Mouse (Mus musculus): Measurements from ENCODE around the gene Slit1. TPM values are rescaled to one million over a fixed set of nuclear protein-coding genes. Genes with fewer than 3 reads are reported as not detected.

The Slit1 gene
- polyA plus RNA-seq, 1 experiment from 2014 or later, result 1.1 TPM

DNA sequence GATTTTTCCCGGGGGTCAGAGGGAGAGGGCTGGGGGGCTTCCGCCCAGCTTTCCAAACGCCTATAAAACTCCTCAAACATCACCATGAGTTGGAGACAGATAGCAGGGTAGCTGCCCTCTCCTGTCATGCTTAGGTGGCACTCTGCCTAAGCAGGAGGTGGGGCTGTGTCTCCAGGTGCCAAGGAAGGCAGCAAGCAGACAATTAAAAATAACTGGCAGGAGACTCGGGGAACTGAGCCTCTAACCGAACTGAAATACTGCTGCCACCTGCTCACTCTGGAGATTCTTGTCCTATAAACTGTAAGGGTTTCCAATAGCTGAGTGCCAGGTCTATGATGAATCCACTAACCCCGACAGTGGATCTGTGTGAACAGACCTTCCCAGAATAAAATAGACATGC is 131.8 kb downstream of the Slit1 start:
- Histone ChIP-seq H3K9me3 (ENCODE audit: control insufficient read depth, low read length) (no peaks in the 10 kb centered on the region), H3K27ac (replicated peaks; ENCODE audit: low read depth, low read length) (no peak overlapping the region), H3K9ac (ENCODE audit: low read length) (no peak overlapping the region), H3K4me1 (ENCODE audit: control insufficient read depth, insufficient read depth, low read length) (peaks cover 24% of the 10 kb centered on the region), H3K27me3 (ENCODE audit: control insufficient read depth, insufficient read depth, low read length) (no peaks in the 10 kb centered on the region), H3K36me3 (ENCODE audit: control insufficient read depth, insufficient read depth, low read length) (no peaks in the 10 kb centered on the region), H3K4me3 (ENCODE audit: low read depth, low read length) (no peak overlapping the region), H3K4me2 (ENCODE audit: low read depth, severe bottlenecking) (no peak overlapping the region)
- no peak for ATAC-seq (ENCODE audit: insufficient number of reproducible peaks, low FRiP score, low TSS enrichment, low read depth)
- no peak for DNase-seq (ENCODE audit: low spot score)
- 70% methylated on average over 6 of the region's 6 CpGs for WGBS

DNA sequence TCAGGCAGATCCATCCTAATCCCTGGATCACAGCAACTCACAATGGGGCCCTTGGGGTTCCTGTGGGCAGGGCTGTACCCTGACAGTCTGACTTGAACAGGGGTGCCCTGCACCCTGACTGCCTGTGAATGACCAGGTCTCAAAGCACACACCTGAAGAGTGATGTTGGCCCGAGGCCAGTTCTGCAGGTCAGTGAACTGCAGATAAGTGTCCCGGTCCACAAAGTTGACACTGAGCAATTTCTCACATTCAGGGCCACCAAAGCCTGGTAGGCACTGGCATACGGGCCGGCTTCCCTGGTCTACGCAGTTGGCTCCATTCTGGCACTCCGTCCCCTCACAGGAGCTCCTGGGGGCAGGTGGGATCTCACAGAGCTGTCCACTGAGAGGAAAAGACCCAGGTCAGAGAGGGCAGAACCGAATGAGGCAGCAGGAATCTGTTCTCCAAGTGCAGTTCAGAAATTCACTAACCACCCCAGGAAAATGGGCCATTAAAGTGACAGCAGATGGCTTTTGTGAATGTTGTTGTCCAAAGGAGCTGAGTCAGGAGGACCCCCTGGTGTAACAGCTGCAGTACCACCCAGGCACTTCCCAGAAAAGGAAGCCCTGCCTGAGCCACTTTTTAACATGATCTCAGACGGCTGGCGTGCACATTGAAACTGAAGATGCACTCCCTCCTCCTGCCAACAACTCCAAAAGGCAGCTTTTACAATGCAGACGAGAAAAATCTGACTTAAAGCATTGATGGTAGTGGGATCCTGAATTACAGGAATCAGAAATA is 137.1 kb downstream of the Slit1 start:
- no peaks in the 10 kb centered on the region for H3K9me3 ChIP-seq (ENCODE audit: control insufficient read depth, low read length)

DNA sequence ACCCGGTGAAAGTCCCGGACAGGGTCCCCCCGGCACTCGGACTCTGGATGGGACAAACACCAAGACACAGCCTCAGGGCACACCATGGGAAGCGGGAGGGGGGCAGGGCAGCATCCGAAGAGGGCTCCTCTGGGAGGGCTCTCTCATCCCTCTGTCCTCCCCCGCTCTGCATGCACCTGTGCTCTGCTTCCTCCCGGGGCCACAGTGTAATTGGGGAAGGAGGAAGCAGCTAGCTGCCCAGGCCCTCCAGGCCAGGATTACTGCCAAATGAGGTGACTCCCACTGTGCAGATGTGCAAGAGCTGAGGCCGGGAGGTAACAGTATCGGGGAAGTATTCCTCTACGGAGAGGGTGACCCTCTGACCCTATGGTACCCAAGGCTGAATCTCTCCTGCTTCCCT is 142.8 kb downstream of the Slit1 start:
- Histone ChIP-seq H3K36me3 (ENCODE audit: control insufficient read depth, insufficient read depth, low read length) (no peaks in the 10 kb centered on the region), H3K27ac (replicated peaks; ENCODE audit: low read depth, low read length) (no peak overlapping the region), H3K4me1 (ENCODE audit: control insufficient read depth, insufficient read depth, low read length) (no peaks in the 10 kb centered on the region), H3K27me3 (ENCODE audit: control insufficient read depth, insufficient read depth, low read length) (no peaks in the 10 kb centered on the region), H3K4me3 (ENCODE audit: low read depth, low read length) (no peak overlapping the region), H3K4me2 (ENCODE audit: low read depth, severe bottlenecking) (no peak overlapping the region), H3K9me3 (ENCODE audit: control insufficient read depth, low read length) (no peaks in the 10 kb centered on the region), H3K9ac (ENCODE audit: low read length) (0 out of 2 replicates have a peak overlapping the region, but pooled peaks have one; percentile 2)
- 56% methylated on average over 11 of the region's 11 CpGs for WGBS
- no peak for ATAC-seq (ENCODE audit: insufficient number of reproducible peaks, low FRiP score, low TSS enrichment, low read depth)
- no peak for DNase-seq (ENCODE audit: low spot score)

More for the DNA sequence above, 137.1 kb downstream of the Slit1 start:
- H3K4me2 ChIP-seq (ENCODE audit: low read depth, severe bottlenecking), result no peak overlapping the region
- no peak overlapping the region for H3K4me3 ChIP-seq (ENCODE audit: low read depth, low read length)
- no peak overlapping the region for H3K9ac ChIP-seq (ENCODE audit: low read length)
- no peaks in the 10 kb centered on the region for H3K27me3 ChIP-seq (ENCODE audit: control insufficient read depth, insufficient read depth, low read length)
- H3K4me1 ChIP-seq (ENCODE audit: control insufficient read depth, insufficient read depth, low read length), result no peaks in the 10 kb centered on the region
- ATAC-seq (ENCODE audit: insufficient number of reproducible peaks, low FRiP score, low TSS enrichment, low read depth) (no peak), DNase-seq (ENCODE audit: low spot score) (no peak)
- no peak overlapping the region for H3K27ac ChIP-seq (replicated peaks; ENCODE audit: low read depth, low read length)
- WGBS, result 78% methylated on average over 10 of the region's 10 CpGs
- no peaks in the 10 kb centered on the region for H3K36me3 ChIP-seq (ENCODE audit: control insufficient read depth, insufficient read depth, low read length)

DNA sequence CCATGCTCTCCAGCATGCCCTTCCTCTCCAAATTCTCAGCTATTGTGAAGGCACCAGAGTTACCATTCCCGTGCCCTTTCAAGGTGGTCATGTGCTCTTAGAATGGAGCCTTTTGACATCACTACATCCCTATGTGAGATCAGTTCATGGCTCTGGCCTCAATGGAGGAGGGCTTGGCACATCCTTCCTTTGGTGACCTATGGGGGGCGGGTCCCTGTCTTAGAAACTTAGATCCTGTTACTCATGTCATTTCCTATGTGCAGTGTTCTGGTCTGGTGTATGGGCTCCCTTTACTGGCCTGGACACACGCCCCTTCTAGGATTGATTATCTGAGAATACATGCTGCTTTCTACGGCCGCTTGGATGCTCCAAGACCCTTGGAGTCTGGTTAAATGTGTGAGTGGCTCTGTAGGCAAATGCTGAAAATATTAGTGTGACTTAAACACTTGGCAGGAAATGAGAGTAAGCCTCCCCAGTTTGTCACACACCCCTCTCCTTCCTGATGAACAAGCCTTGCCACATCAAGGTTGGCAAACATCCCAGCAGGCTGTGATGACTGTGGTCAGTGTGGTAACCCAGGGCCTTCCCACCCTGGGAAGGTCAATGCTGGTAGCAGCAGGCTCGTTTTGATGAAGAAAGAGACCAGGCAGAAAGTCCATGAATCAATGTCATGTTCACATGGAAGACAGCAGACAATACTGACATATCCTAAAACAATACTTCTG is 146.1 kb downstream of the Slit1 start:
- 83% methylated on average over 6 of the region's 6 CpGs for WGBS
- H3K27ac ChIP-seq (replicated peaks; ENCODE audit: low read depth, low read length), result no peak overlapping the region
- no peaks in the 10 kb centered on the region for H3K4me1 ChIP-seq (ENCODE audit: control insufficient read depth, insufficient read depth, low read length)
- ATAC-seq (ENCODE audit: insufficient number of reproducible peaks, low FRiP score, low TSS enrichment, low read depth) (no peak), DNase-seq (ENCODE audit: low spot score) (no peak)
- no peaks in the 10 kb centered on the region for H3K27me3 ChIP-seq (ENCODE audit: control insufficient read depth, insufficient read depth, low read length)
- no peaks in the 10 kb centered on the region for H3K36me3 ChIP-seq (ENCODE audit: control insufficient read depth, insufficient read depth, low read length)
- H3K4me2 ChIP-seq (ENCODE audit: low read depth, severe bottlenecking), result no peak overlapping the region
- H3K9ac ChIP-seq (ENCODE audit: low read length), result no peak overlapping the region
- no peaks in the 10 kb centered on the region for H3K9me3 ChIP-seq (ENCODE audit: control insufficient read depth, low read length)
- H3K4me3 ChIP-seq (ENCODE audit: low read depth, low read length), result no peak overlapping the region

DNA sequence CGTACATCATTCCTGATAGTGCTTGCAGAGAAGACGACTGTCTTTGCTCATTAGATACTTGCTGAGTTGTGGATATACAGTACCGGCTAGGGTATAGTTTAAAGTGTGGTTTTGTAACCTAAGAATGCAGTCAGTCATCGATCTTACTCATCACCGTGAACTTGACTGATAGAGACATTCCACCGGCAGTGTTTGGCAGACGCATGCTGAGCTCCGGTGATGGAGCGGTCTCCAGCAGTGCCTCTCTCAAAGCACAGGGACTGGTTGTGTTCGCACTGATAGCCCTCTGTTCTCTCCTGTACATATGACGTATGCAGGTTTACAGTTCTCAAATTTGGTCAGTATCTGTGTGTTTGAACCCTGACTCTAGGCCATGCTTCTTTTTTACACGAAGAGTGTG is 151.7 kb downstream of the Slit1 start:
- Histone ChIP-seq H3K27ac (replicated peaks; ENCODE audit: low read depth, low read length) (no peak overlapping the region), H3K9ac (ENCODE audit: low read length) (no peak overlapping the region)

DNA sequence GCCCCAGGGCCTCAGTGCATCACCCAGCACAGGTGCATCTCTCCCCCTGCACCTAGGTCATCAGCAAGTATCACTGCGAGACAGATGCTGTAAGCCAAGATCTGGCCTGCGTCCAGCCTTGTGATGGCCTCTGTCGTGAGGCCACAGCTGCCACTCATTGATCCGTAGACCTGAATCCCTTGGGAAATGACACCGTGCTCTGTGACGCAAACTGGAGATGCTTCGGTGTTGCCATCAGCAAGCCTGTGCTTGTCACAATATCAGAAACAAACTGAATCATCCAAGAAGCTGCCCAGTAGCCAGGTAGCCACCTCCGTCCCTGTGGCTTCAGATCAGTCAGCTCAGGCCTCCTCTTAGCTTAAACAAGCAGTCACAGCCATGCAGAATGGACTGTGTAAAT is 153.8 kb downstream of the Slit1 start:
- H3K27ac ChIP-seq (replicated peaks; ENCODE audit: low read depth, low read length), result no peak overlapping the region
- ATAC-seq (ENCODE audit: insufficient number of reproducible peaks, low FRiP score, low TSS enrichment, low read depth) (no peak), DNase-seq (ENCODE audit: low spot score) (no peak)
- no peaks in the 10 kb centered on the region for H3K27me3 ChIP-seq (ENCODE audit: control insufficient read depth, insufficient read depth, low read length)
- H3K9me3 ChIP-seq (ENCODE audit: control insufficient read depth, low read length), result no peaks in the 10 kb centered on the region
- no peak overlapping the region for H3K4me2 ChIP-seq (ENCODE audit: low read depth, severe bottlenecking)
- 88% methylated on average over 8 of the region's 8 CpGs for WGBS
- no peak overlapping the region for H3K4me3 ChIP-seq (ENCODE audit: low read depth, low read length)
- no peaks in the 10 kb centered on the region for H3K4me1 ChIP-seq (ENCODE audit: control insufficient read depth, insufficient read depth, low read length)
- H3K36me3 ChIP-seq (ENCODE audit: control insufficient read depth, insufficient read depth, low read length), result no peaks in the 10 kb centered on the region
- H3K9ac ChIP-seq (ENCODE audit: low read length), result no peak overlapping the region

More for the DNA sequence above, 151.7 kb downstream of the Slit1 start:
- no peak overlapping the region for H3K4me2 ChIP-seq (ENCODE audit: low read depth, severe bottlenecking)
- DNase-seq (ENCODE audit: low spot score) (no peak), ATAC-seq (ENCODE audit: insufficient number of reproducible peaks, low FRiP score, low TSS enrichment, low read depth) (no peak)
- H3K36me3 ChIP-seq (ENCODE audit: control insufficient read depth, insufficient read depth, low read length), result no peaks in the 10 kb centered on the region
- 84% methylated on average over 12 of the region's 12 CpGs for WGBS
- no peaks in the 10 kb centered on the region for H3K27me3 ChIP-seq (ENCODE audit: control insufficient read depth, insufficient read depth, low read length)
- no peaks in the 10 kb centered on the region for H3K4me1 ChIP-seq (ENCODE audit: control insufficient read depth, insufficient read depth, low read length)
- no peaks in the 10 kb centered on the region for H3K9me3 ChIP-seq (ENCODE audit: control insufficient read depth, low read length)
- no peak overlapping the region for H3K4me3 ChIP-seq (ENCODE audit: low read depth, low read length)

DNA sequence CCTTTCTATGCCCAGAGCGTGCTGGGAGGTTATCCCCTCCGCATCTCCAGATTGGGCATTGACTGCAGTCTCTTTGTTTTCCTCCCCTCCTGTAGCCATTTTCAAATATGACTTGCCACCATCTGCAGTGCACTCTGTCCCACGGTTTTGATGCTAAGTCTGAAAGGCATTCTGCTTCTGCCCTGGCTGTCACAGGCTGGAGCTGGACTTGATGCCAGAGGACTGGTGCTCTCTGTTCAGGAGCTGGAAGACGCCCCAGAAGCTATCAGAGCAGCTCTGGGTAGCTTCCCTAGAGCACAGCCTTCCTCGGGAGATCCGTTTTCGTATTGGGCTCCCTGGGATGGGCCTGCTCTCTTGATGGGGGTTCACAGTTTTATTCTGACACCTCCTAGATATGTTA is 154.4 kb downstream of the Slit1 start:
- 82% methylated on average over 7 of the region's 7 CpGs for WGBS
- H3K4me1 ChIP-seq (ENCODE audit: control insufficient read depth, insufficient read depth, low read length), result no peaks in the 10 kb centered on the region

DNA sequence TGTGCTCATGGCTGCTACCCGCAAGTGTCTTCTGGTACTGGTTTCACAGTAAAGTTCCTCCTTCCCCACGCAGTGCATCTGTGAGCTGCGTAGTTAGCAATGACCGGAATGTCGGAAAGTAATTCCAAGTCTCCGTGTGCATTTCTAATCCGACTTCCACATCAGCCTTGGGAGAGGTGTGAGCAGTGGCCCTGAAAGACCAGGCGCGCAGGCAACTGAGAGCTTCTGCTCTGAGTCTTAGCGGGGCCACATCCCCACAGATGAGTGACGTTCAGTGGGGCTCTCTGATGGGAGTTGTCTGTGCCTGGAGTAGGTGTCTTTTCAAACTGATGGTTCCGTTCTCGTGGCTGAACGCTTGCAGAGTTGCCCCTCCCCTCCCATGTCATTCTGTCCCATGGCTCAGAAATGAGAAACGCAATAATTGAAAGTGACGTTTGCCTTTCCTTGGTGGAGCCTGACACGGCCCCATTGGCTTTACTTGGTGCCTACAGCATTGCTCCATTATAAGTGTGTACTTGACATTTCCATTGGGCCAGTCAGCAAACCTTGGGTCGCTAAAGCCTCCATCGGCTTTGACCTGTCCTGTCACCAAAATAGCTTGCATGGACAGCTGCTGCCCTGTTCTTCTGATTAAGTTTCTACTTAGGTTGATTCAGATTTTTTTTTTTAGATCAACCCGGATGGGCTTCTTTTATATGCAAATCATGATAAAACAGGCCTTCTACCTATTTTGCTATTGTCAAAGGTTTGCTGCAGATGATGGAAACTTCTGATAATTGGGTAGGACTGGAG is 155.8 kb downstream of the Slit1 start:
- Histone ChIP-seq H3K27ac (replicated peaks; ENCODE audit: low read depth, low read length) (no peak overlapping the region), H3K4me2 (ENCODE audit: low read depth, severe bottlenecking) (no peak overlapping the region), H3K36me3 (ENCODE audit: control insufficient read depth, insufficient read depth, low read length) (peaks cover 2% of the 10 kb centered on the region; the same call in 1 of the 2 replicates), H3K9ac (ENCODE audit: low read length) (no peak overlapping the region), H3K27me3 (ENCODE audit: control insufficient read depth, insufficient read depth, low read length) (no peaks in the 10 kb centered on the region), H3K4me3 (ENCODE audit: low read depth, low read length) (no peak overlapping the region), H3K9me3 (ENCODE audit: control insufficient read depth, low read length) (no peaks in the 10 kb centered on the region), H3K4me1 (ENCODE audit: control insufficient read depth, insufficient read depth, low read length) (no peaks in the 10 kb centered on the region)
- DNase-seq (ENCODE audit: low spot score) (no peak), ATAC-seq (ENCODE audit: insufficient number of reproducible peaks, low FRiP score, low TSS enrichment, low read depth) (no peak)
- 92% methylated on average over 20 of the region's 20 CpGs for WGBS

More for the DNA sequence above, 154.4 kb downstream of the Slit1 start:
- no peak overlapping the region for H3K4me2 ChIP-seq (ENCODE audit: low read depth, severe bottlenecking)
- H3K27ac ChIP-seq (replicated peaks; ENCODE audit: low read depth, low read length), result no peak overlapping the region
- no peak overlapping the region for H3K9ac ChIP-seq (ENCODE audit: low read length)
- no peak for DNase-seq (ENCODE audit: low spot score)
- no peaks in the 10 kb centered on the region for H3K27me3 ChIP-seq (ENCODE audit: control insufficient read depth, insufficient read depth, low read length)
- no peak for ATAC-seq (ENCODE audit: insufficient number of reproducible peaks, low FRiP score, low TSS enrichment, low read depth)
- H3K9me3 ChIP-seq (ENCODE audit: control insufficient read depth, low read length), result no peaks in the 10 kb centered on the region
- no peaks in the 10 kb centered on the region for H3K36me3 ChIP-seq (ENCODE audit: control insufficient read depth, insufficient read depth, low read length)
- H3K4me3 ChIP-seq (ENCODE audit: low read depth, low read length), result no peak overlapping the region
